Mouse (Mus musculus): ENCODE measurements around the gene Tnfrsf21.

The Tnfrsf21 gene

GRCm38 (mm10) chr17:43128305-43128704 is 112.0 kb downstream of the Tnfrsf21 start:
- in situ Hi-C loops (cut with MboI; ENCODE audit: low sequenced_read_pairs), result no loop called here

- in situ Hi-C loops (cut with MboI; ENCODE audit: low sequenced_read_pairs), result no loop called here
These were observed 112.7 kb downstream of the Tnfrsf21 start for GRCm38 (mm10) chr17:43128908-43129533.

GRCm38 (mm10) chr17:43130115-43130869 is 113.9 kb downstream of the Tnfrsf21 start:
- in situ Hi-C loops (cut with MboI; ENCODE audit: low sequenced_read_pairs), result no loop called here

GRCm38 (mm10) chr17:43130870-43131264 is 114.5 kb downstream of the Tnfrsf21 start:
- in situ Hi-C loops (cut with MboI; ENCODE audit: low sequenced_read_pairs), result no loop called here

GRCm38 (mm10) chr17:43132477-43132876 is 116.1 kb downstream of the Tnfrsf21 start:
- in situ Hi-C loops (cut with MboI; ENCODE audit: low sequenced_read_pairs), result no loop called here

- in situ Hi-C loops (cut with MboI; ENCODE audit: low sequenced_read_pairs), result no loop called here
These were observed 116.8 kb downstream of the Tnfrsf21 start for GRCm38 (mm10) chr17:43133106-43133505.

- in situ Hi-C loops (cut with MboI; ENCODE audit: low sequenced_read_pairs), result no loop called here
These were observed 118.6 kb downstream of the Tnfrsf21 start for GRCm38 (mm10) chr17:43134991-43135390.

- in situ Hi-C loops (cut with MboI; ENCODE audit: low sequenced_read_pairs), result no loop called here
These were observed 119.3 kb downstream of the Tnfrsf21 start for GRCm38 (mm10) chr17:43135398-43136265.

GRCm38 (mm10) chr17:43136720-43137119 is 120.4 kb downstream of the Tnfrsf21 start:
- in situ Hi-C loops (cut with MboI; ENCODE audit: low sequenced_read_pairs), result no loop called here

- in situ Hi-C loops (cut with MboI; ENCODE audit: low sequenced_read_pairs), result no loop called here
These were observed 121.5 kb downstream of the Tnfrsf21 start for GRCm38 (mm10) chr17:43137838-43138237.

GRCm38 (mm10) chr17:43138356-43138755 is 122.0 kb downstream of the Tnfrsf21 start:
- in situ Hi-C loops (cut with MboI; ENCODE audit: low sequenced_read_pairs), result no loop called here
